Mouse (Mus musculus): ENCODE measurements around the gene Tnfaip8l3.

- no peak for TF ChIP-seq USF1 (IDR thresholded peaks at IDR 0.05; ENCODE audit: low read depth)
- TF ChIP-seq MAX (IDR thresholded peaks at IDR 0.05; ENCODE audit: low read depth), result no peak
- no peak for TF ChIP-seq POLR2AphosphoS2 (IDR thresholded peaks at IDR 0.05; ENCODE audit: insufficient read length, low read depth)
- TF ChIP-seq POLR2A (IDR thresholded peaks at IDR 0.05; ENCODE audit: insufficient read length, low read depth), result no peak
- no peak for TF ChIP-seq E2F4 (IDR thresholded peaks at IDR 0.05; ENCODE audit: insufficient read depth)
- no peak for TF ChIP-seq MYOG (IDR thresholded peaks at IDR 0.05; ENCODE audit: control insufficient read depth in 1 of 3, insufficient read depth in 1 of 3, insufficient read length in 2 of 3, low read depth in 2 of 3)
- no peak for TF ChIP-seq SRF (IDR thresholded peaks at IDR 0.05; ENCODE audit: control insufficient read depth, insufficient read length, low read depth)
- no peak for TF ChIP-seq CEBPB (IDR thresholded peaks at IDR 0.05; ENCODE audit: insufficient read depth, poor library complexity, severe bottlenecking)
- TF ChIP-seq TCF12 (IDR thresholded peaks at IDR 0.05; ENCODE audit: insufficient read depth, poor library complexity, severe bottlenecking), result no peak
- TF ChIP-seq MYOD1 (IDR thresholded peaks at IDR 0.05; ENCODE audit: control insufficient read depth in 1 of 3, insufficient read length in 2 of 3, low read depth in 2 of 3), result no peak
Measured at GRCm38 (mm10) chr9:54068777-54069176, 589 bp upstream of the Tnfaip8l3 start.

All from myocyte (in vitro differentiated cells).